In genomic region chr8:11384841-11385240, GRCm38 (mm10) we compare ENCODE assay signal across 12 mouse cellular contexts.
DNase-seq lines count a peak whose midpoint lies in the region; ATAC-seq and TF ChIP-seq lines count a peak whose summit lies in the region.
"Had no signal": no experiment of that assay in that cellular context is flagged by ENCODE, and none has a peak within 500 bp of the region (broad histone marks: within the 10 kb centered on the region; RNA-seq: fewer than 3 reads in every experiment).

No protein-coding gene starts in this region.

- H3K4me1 ChIP-seq in heart, postnatal 0 days (ENCODE audit: control insufficient read depth, insufficient read depth), result peaks cover 88% of the 10 kb centered on the region
- H3K4me1 ChIP-seq in lung, postnatal 0 days (ENCODE audit: insufficient read depth, low read depth, low read length), result peaks cover 33% of the 10 kb centered on the region
- H3K4me1 ChIP-seq in limb, embryonic 15.5 days, result peaks cover 33% of the 10 kb centered on the region

- peak; percentile 45 for DNase-seq in adrenal gland, adult 8-10 months
- DNase-seq in adrenal gland, postnatal 10 days, result no peak
- DNase-seq in heart, postnatal 0 days (ENCODE audit: low spot score), result no peak
- no peak for DNase-seq in heart, adult 8-10 months (ENCODE audit: low spot score)
- peak; percentile 91 for DNase-seq in lung, postnatal 0 days (ENCODE audit: low spot score)
- no peak for DNase-seq in lung, postnatal 10 days
- DNase-seq in ovary, postnatal 10 days (ENCODE audit: low spot score), result no peak
- DNase-seq: kidney, postnatal 10 days had no signal

- no peaks in the 10 kb centered on the region for H3K36me3 ChIP-seq in heart, postnatal 0 days (replicated peaks; ENCODE audit: control insufficient read depth, insufficient read depth, low read length)
- H3K36me3 ChIP-seq in lung, postnatal 0 days (ENCODE audit: insufficient read depth, low read length), result no peaks in the 10 kb centered on the region
- H3K36me3 ChIP-seq in limb, embryonic 15.5 days, result no peaks in the 10 kb centered on the region
- H3K36me3 ChIP-seq: hindbrain, embryonic 12.5 days had no signal

- H3K9me3 ChIP-seq in heart, postnatal 0 days (replicated peaks; ENCODE audit: control insufficient read depth, low read length), result no peaks in the 10 kb centered on the region
- H3K9me3 ChIP-seq in lung, postnatal 0 days (ENCODE audit: low read length), result no peaks in the 10 kb centered on the region
- H3K9me3 ChIP-seq in limb, embryonic 15.5 days, result no peaks in the 10 kb centered on the region
- H3K9me3 ChIP-seq: hindbrain, embryonic 12.5 days had no signal

- no peak overlapping the region for H3K4me3 ChIP-seq in heart, postnatal 0 days (ENCODE audit: low read depth, low read length)
- no peak overlapping the region for H3K4me3 ChIP-seq in lung, postnatal 0 days (ENCODE audit: low read depth, low read length)
- H3K4me3 ChIP-seq in limb, embryonic 15.5 days, result no peak overlapping the region
- H3K4me3 ChIP-seq: hindbrain, embryonic 12.5 days had no signal

- ATAC-seq in heart, postnatal 0 days (ENCODE audit: insufficient read depth, low read depth), result no peak
- ATAC-seq in lung, postnatal 0 days, result peak; percentile 55
- no peak for ATAC-seq in limb, embryonic 15.5 days (ENCODE audit: insufficient number of reproducible peaks, low FRiP score, low TSS enrichment, low read depth)
- ATAC-seq: forebrain, embryonic 14.5 days had no signal

- TF ChIP-seq CTCF in heart, postnatal 0 days (IDR thresholded peaks at IDR 0.05; ENCODE audit: low read depth), result no peak
- TF ChIP-seq CTCF in lung, postnatal 0 days (IDR thresholded peaks at IDR 0.05), result peak; percentile 46

- H3K27me3 ChIP-seq in heart, postnatal 0 days (ENCODE audit: control insufficient read depth, insufficient read depth, low read length), result no peaks in the 10 kb centered on the region
- H3K27me3 ChIP-seq in lung, postnatal 0 days (replicated peaks; ENCODE audit: insufficient read depth, low read length), result no peaks in the 10 kb centered on the region
- no peaks in the 10 kb centered on the region for H3K27me3 ChIP-seq in limb, embryonic 15.5 days

- no peak overlapping the region for H3K4me2 ChIP-seq in heart, postnatal 0 days (ENCODE audit: low read depth, low read length)
- no peak overlapping the region for H3K4me2 ChIP-seq in lung, postnatal 0 days (replicated peaks; ENCODE audit: low read depth, low read length)
- H3K4me2 ChIP-seq in limb, embryonic 15.5 days, result no peak overlapping the region
- H3K4me2 ChIP-seq: hindbrain, embryonic 12.5 days had no signal

- no peak overlapping the region for H3K9ac ChIP-seq in heart, postnatal 0 days (replicated peaks; ENCODE audit: low read depth, low read length)
- H3K9ac ChIP-seq in lung, postnatal 0 days (replicated peaks; ENCODE audit: low read depth), result no peak overlapping the region
- H3K9ac ChIP-seq in limb, embryonic 15.5 days, result no peak overlapping the region
- H3K9ac ChIP-seq: hindbrain, embryonic 12.5 days had no signal

- WGBS in heart, postnatal 0 days, result 58% methylated on average over 4 of the region's 4 CpGs
- 60% methylated on average over 4 of the region's 4 CpGs for WGBS in lung, postnatal 0 days
- WGBS in limb, embryonic 15.5 days, result 72% methylated on average over 4 of the region's 4 CpGs

- H3K27ac ChIP-seq in heart, postnatal 0 days (ENCODE audit: low read depth), result peak overlapping the region; percentile 87
- peak overlapping the region; percentile 85 for H3K27ac ChIP-seq in lung, postnatal 0 days (ENCODE audit: low read length)
- H3K27ac ChIP-seq in limb, embryonic 15.5 days, result peak overlapping the region; percentile 40; the same call in 1 of the 2 replicates
- H3K27ac ChIP-seq: hindbrain, embryonic 12.5 days; macrophage had no signal

- TF ChIP-seq EP300 in heart, postnatal 0 days (IDR thresholded peaks at IDR 0.05; ENCODE audit: low read depth), result no peak
- TF ChIP-seq EP300 in lung, postnatal 0 days (IDR thresholded peaks at IDR 0.05), result peak; percentile 84

Comparison
In these comparisons a context has a peak if more than half of its experiments do, and no peak if none do; other contexts are left out.
1. DNase-seq: peak in adrenal gland, adult 8-10 months (single experiment) and lung, postnatal 0 days (single experiment); none in adrenal gland, postnatal 10 days (single experiment), heart, postnatal 0 days (single experiment), heart, adult 8-10 months (single experiment), lung, postnatal 10 days (single experiment) and ovary, postnatal 10 days (single experiment).
2. Peak in every context shown above with its lines, with median percentiles within 50 percentile points of each other: H3K27ac ChIP-seq.